Comparison of ENCODE assay signal across 10 mouse cellular contexts in genomic region chr13:57061074-57061473, GRCm38 (mm10).
A peak's percentile ranks its signal among the peaks of the same experiment; 100 is the strongest.
DNase-seq lines count a peak whose midpoint lies in the region; ATAC-seq and TF ChIP-seq lines count a peak whose summit lies in the region.
"Had no signal": no experiment of that assay in that cellular context is flagged by ENCODE, and none has a peak within 500 bp of the region (broad histone marks: within the 10 kb centered on the region; RNA-seq: fewer than 3 reads in every experiment).

No protein-coding gene starts in this region.

- no peak overlapping the region for H3K4me3 ChIP-seq in neural tube, embryonic 13.5 days
- no peak overlapping the region for H3K4me3 ChIP-seq in limb, embryonic 14.5 days (replicated peaks; ENCODE audit: low read length)
- no peak overlapping the region for H3K4me3 ChIP-seq in stomach, postnatal 0 days (ENCODE audit: low read depth, low read length)

- WGBS in neural tube, embryonic 13.5 days: 48% methylated on average over 7 of the region's 7 CpGs
- WGBS in limb, embryonic 14.5 days: 35% methylated on average over 7 of the region's 7 CpGs
- 59% methylated on average over 7 of the region's 7 CpGs for WGBS in stomach, postnatal 0 days

- intact Hi-C loops in heart, postnatal 14 days (cut with DNase I): no loop called here

- no peak for TF ChIP-seq EP300 in stomach, postnatal 0 days (optimal IDR thresholded peaks at IDR 0.05)

- TF ChIP-seq POLR2A in limb, embryonic 14.5 days (IDR thresholded peaks at IDR 0.05; ENCODE audit: borderline replicate concordance, extremely low read depth, insufficient read depth, insufficient read length): no peak

- no peaks in the 10 kb centered on the region for H3K27me3 ChIP-seq in neural tube, embryonic 13.5 days
- no peaks in the 10 kb centered on the region for H3K27me3 ChIP-seq in limb, embryonic 14.5 days (ENCODE audit: control insufficient read depth, insufficient read depth, low read length)
- no peaks in the 10 kb centered on the region for H3K27me3 ChIP-seq in stomach, postnatal 0 days (ENCODE audit: control insufficient read depth, insufficient read depth, low read length)

- peaks cover 27% of the 10 kb centered on the region for H3K4me1 ChIP-seq in neural tube, embryonic 13.5 days (replicated peaks)
- peaks cover 10% of the 10 kb centered on the region for H3K4me1 ChIP-seq in limb, embryonic 14.5 days (ENCODE audit: control insufficient read depth, insufficient read depth, low read length)
- H3K4me1 ChIP-seq in stomach, postnatal 0 days (replicated peaks; ENCODE audit: control insufficient read depth, insufficient read depth): no peaks in the 10 kb centered on the region

- H3K9ac ChIP-seq in neural tube, embryonic 13.5 days: no peak overlapping the region
- H3K9ac ChIP-seq in limb, embryonic 14.5 days (ENCODE audit: low read depth, low read length, severe bottlenecking): peak overlapping the region; percentile 16; the same call in 1 of the 2 replicates
- no peak overlapping the region for H3K9ac ChIP-seq in stomach, postnatal 0 days (ENCODE audit: low read length)

- no peaks in the 10 kb centered on the region for H3K9me3 ChIP-seq in neural tube, embryonic 13.5 days
- H3K9me3 ChIP-seq in limb, embryonic 14.5 days (ENCODE audit: control insufficient read depth, low read length): no peaks in the 10 kb centered on the region
- no peaks in the 10 kb centered on the region for H3K9me3 ChIP-seq in stomach, postnatal 0 days (ENCODE audit: control insufficient read depth, low read length)

- no peak overlapping the region for H3K4me2 ChIP-seq in neural tube, embryonic 13.5 days
- H3K4me2 ChIP-seq in limb, embryonic 14.5 days (replicated peaks; ENCODE audit: low read depth, low read length, severe bottlenecking): no peak overlapping the region
- no peak overlapping the region for H3K4me2 ChIP-seq in stomach, postnatal 0 days (replicated peaks; ENCODE audit: low read depth)

- H3K36me3 ChIP-seq in neural tube, embryonic 13.5 days: no peaks in the 10 kb centered on the region
- H3K36me3 ChIP-seq in limb, embryonic 14.5 days (ENCODE audit: control insufficient read depth, insufficient read depth, low read length): no peaks in the 10 kb centered on the region
- no peaks in the 10 kb centered on the region for H3K36me3 ChIP-seq in stomach, postnatal 0 days (ENCODE audit: control insufficient read depth, insufficient read depth, low read length)

- ATAC-seq in neural tube, embryonic 13.5 days (ENCODE audit: low read depth): peak; percentile 89
- ATAC-seq in limb, embryonic 14.5 days (ENCODE audit: low FRiP score, low read depth): peak; percentile 90
- ATAC-seq in stomach, postnatal 0 days (ENCODE audit: low FRiP score, low TSS enrichment): no peak
- ATAC-seq: inflammation-experienced regulatory T-cells, adult 6 months had no signal

- H3K27ac ChIP-seq in neural tube, embryonic 13.5 days (replicated peaks): peak overlapping the region; percentile 77
- H3K27ac ChIP-seq in limb, embryonic 14.5 days (replicated peaks; ENCODE audit: low read depth, low read length): no peak overlapping the region
- no peak overlapping the region for H3K27ac ChIP-seq in stomach, postnatal 0 days (replicated peaks)

- TF ChIP-seq CTCF in stomach, postnatal 0 days (IDR thresholded peaks at IDR 0.05; ENCODE audit: low read depth): no peak

- peak; percentile 71 for DNase-seq in heart, adult 11 months
- DNase-seq in heart, postnatal 14 days: no peak
- no peak for DNase-seq in neural tube, embryonic 10.5 days (ENCODE audit: extremely low spot score, low spot score)
- DNase-seq in limb, embryonic 14.5 days (ENCODE audit: low spot score): peak; percentile 76
- peak; percentile 11 for DNase-seq in stomach, postnatal 0 days (ENCODE audit: low spot score)
- no peak for DNase-seq in layer of hippocampus, adult 9-10 months (ENCODE audit: low spot score)
- no peak for DNase-seq in cerebellum, postnatal 36 days
- DNase-seq: right cerebral cortex, postnatal 4 days had no signal

Comparison
In these comparisons a context has a peak if more than half of its experiments do, and no peak if none do; other contexts are left out.
1. DNase-seq: peak in heart, adult 11 months (single experiment), limb, embryonic 14.5 days (single experiment) and stomach, postnatal 0 days (single experiment); none in heart, postnatal 14 days (0 of 2), neural tube, embryonic 10.5 days (single experiment), layer of hippocampus, adult 9-10 months (single experiment) and cerebellum, postnatal 36 days (0 of 2).